Mouse (Mus musculus) thymus, postnatal 25 days (tissue): Measurements from ENCODE around the gene Homez.
A peak's percentile ranks its signal among the peaks of the same experiment; 100 is the strongest.

ENCODE experiments used
- DNase-seq: peaks from one replicate; pipeline ENCODE4 v3.0.0; 2022

The Homez gene

DNA sequence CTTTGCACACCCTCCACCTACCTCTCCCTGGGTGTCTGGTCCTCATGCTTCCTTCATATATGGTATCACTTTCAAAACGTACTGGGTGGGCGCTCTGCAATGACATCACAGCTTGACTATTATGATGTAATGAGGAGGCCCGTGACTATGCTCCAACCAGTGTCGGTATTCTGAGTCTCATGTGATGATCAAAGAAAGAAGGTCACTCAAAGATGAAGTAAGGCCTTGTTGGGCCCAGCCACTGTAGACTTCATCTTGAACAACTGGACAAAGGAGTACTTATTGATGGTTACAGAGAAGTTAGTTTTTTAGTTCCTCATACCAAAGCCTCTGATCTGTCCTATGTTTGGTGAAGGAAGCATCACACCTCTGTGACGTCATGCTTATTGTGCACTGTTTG, at the start of gene Homez:
Gene Homez (minus strand): TSS at position 101 of the 400 bp plus-strand sequence.
- no peak for DNase-seq

DNA sequence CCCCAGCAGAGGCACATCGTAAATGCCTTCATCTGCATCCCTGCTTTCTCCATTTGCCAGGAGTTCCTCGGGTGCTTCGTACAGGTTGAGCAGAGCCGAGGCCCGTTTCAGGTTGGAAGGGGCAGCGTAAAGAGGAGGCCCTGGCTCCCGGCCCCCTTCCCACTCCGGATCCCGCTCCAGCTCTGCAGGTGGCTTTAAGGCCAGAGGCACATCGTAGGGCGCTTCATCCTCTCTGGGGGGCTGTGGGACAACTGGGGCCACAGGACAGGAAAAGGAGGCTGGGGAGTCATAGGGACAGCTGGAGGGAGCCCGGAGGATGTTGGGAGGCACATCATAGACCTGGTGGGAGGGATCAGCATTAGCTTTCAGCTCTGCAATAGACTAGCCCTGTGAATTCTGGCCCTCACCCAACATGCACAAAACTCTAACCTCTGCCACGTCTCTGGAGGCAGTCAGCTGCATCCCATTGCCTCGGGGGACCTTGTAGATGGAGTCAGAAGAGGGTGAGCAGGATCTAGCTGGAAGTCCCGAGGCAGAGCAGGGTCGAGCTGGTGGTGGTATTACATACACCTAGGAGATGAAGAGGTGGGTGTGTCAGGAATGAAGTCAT, 49.4 kb upstream of the Homez start:
- DNase-seq: no peak

DNA sequence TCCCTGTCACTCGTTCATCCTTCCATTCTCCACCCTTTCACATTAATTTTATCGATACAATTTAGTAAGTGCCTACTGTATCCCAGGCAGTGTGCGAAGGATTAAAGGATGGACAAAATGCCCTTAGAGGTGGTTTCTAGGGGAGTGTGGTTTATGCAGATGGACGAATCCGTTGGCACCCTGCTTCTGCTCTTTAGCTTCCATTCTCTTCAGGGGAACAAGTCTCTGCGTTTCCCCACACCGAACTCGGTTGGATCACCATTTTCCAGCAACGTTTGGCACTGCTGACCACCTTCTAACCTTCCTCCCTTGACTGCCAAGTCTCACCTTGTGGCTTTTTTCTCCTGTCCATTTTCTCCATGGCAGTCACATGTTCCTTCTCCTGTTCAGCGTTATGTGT, 42.6 kb upstream of the Homez start:
- DNase-seq: no peak

DNA sequence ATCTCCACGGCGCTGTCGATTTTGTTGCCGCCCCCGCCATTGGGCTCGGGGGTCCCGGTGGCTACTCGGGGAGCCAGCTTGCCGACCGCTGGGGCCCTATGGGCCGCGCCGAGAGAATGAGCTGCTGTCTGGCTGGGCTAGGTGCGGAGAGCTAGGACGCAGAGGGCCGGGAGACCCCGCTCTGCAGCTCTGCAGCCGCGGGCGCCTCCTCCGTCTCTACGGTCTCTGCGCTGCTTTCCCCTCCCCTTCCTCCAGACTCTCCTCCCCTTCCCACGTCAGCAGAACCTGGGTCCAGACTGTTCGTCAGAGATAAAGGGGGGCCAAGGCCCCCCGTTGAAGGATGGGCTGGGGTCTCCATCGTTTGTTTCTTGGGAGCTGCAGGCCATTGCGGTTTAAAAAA, 42.1 kb upstream of the Homez start, which contains the start of gene Slc22a17:
Gene Slc22a17 (minus strand): TSS at position 247 of the 400 bp plus-strand sequence.
- peak; percentile 45 for DNase-seq

GRCm38 (mm10) chr14:54912109-54912850, 41.5 kb upstream of the Homez start:
- peak; percentile 14 for DNase-seq

DNA sequence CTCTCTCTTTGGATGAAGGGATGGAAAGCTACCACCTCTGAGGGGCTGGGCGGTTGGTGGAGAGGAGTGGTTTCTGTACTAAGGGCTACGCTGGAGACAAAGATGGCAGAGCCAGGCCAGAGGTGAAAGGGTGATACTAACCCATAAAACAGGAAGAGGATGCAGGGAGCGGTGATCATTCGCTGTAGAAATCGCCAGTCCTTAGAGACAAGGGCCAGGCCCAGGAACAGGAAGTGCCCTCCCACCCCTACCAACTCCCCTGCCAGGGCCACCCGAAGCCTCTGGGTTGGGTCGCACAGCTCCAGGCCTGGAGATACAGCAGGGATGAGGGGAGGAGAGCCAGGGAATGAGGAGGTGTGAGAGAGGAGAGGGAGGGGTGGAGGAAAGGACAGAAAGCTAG, 37.9 kb upstream of the Homez start:
- no peak for DNase-seq

GRCm38 (mm10) chr14:54903641-54904040, 32.9 kb upstream of the Homez start:
- no peak for DNase-seq

- DNase-seq: peak; percentile 61
These were observed 29.6 kb upstream of the Homez start for GRCm38 (mm10) chr14:54900383-54900782.

DNA sequence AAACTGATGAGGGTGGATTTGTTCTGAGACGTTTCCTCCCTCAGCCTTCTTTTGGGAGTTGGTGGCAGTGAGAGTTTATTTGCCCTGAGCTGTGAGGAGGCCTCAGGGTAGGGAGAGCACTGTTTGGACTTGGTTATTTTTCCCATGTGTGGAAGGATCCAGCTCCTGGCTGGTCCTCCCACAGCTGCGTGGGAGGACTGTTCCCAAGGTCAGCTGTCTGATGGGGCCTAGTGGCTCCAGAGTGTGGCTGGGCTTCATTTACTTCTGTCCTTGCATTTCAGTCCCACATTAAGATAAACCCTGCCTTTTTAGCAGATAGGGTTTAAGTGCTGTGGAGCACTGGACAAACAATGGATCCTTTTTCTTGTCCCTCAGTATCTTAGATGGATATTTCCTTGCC, 26.7 kb upstream of the Homez start:
- no peak for DNase-seq

GRCm38 (mm10) chr14:54894296-54895151, 23.8 kb upstream of the Homez start:
- peak; percentile 66 for DNase-seq

DNA sequence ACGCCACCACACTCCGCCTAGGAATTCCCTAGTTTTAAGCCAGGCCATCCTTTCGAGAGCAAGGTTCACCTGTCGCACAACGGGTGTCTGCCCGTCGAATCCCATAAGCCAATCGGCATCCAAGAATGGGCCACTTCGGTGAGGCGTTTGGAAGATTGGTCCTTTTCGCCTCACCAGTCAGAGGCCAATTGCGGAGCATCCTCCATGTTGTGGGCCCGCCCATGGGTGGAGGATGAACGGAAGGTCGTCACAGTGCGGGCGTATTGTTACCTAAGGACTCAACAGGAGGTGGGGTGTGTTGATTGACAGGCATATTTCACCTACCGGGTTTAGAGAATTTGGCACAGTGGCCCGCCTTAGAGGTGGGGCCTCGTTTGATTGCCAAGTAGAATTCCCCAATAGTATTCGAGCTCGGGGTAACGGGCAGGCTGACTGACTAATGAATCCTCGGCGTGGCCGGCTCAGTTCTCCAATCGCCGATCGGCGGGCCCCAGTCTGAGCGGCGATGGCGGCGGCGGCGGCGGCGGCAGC, 23.0 kb upstream of the Homez start:
- peak; percentile 97 for DNase-seq

- no peak for DNase-seq
These were observed 21.4 kb upstream of the Homez start, which contains the start of gene Pabpn1 for GRCm38 (mm10) chr14:54892200-54892599. Gene Pabpn1, plus strand, starts transcription at chr14:54892500.

- DNase-seq: no peak
These were observed 14.5 kb upstream of the Homez start for GRCm38 (mm10) chr14:54885309-54885708.

- no peak for DNase-seq
These were observed 13.4 kb upstream of the Homez start for GRCm38 (mm10) chr14:54884022-54884712.

DNA sequence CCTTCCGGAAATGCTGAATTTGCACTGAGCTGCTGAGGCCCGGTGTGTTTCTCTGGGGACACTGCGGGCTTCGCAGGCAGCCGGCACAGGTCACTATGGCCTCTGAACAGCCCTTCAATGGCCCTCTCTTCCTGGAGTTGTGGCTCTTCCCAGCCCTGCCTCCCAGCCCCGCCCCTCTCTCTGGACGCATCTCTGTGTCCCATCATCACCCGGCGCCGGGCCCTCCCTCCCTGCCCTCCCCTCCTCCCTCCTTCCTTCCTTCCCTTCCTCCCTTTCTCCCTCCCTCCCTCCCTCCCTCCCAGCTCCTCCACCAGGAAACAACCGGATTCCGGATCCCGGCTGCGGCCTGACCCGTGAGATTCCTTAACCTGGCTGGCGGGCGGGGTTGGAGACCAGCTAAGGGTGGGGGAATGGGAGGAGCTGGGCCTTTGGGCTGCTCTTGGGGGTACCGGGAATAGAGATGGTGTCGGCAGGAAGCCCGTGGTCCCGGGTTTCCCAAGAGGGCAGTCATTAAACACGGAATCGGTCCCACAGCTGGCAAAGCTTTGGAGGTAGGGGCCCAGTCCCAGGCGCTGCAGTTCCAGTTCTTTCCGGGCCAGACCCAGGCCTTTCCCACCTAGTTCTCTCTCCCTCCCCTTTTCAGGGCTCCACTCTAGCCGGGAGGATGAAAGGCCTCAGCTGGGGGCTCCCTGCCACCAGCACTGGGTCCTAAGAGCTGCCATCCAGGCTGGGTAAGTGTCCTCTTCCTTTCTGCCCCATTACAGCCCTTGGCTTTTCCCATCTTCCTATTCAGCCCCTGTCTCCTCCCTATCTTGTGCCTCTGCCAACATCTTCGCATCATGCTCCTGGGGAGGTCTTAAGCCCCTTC, 12.6 kb upstream of the Homez start, which contains the start of the genes Bcl2l2 and Gm20521:
Gene Bcl2l2 (plus strand): TSS at position 224 of the 868 bp plus-strand sequence.
Gene Gm20521 (plus strand): TSS at position 288 of the 868 bp plus-strand sequence.
- peak; percentile 18 for DNase-seq

- peak; percentile 68 for DNase-seq
These were observed 6.4 kb upstream of the Homez start, which contains the start of gene Ppp1r3e for GRCm38 (mm10) chr14:54877048-54877715. Gene Ppp1r3e, minus strand, starts transcription at chr14:54877550.

DNA sequence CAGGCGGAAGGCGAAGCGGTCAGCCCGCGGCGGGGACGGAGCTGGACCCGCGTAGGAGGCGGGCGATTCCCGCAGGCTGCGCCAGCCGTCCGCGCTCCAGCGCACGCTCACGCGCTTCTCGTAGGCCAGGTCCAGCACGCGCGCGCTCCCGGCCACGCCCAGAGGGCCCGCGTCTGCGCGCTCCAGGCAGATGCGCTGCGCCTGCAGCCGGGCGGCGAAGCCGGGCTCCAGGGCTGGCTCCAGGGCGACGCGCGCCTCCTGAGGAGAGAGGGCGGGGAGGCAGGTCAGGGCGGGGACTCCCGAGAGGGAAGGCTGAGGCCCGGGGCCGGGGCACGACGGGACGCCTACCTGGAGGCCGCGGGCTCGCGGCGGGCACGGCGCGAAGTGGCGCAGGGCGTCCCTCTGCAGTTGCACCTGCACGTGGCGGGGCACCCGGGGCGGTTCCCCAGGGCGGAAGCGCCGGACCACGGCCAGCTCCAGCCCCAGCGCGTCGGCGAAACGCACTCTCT, 5.8 kb upstream of the Homez start:
- DNase-seq: peak; percentile 83

GRCm38 (mm10) chr14:54875844-54876538, 5.2 kb upstream of the Homez start:
- no peak for DNase-seq

- DNase-seq: no peak
These were observed 3.4 kb upstream of the Homez start for GRCm38 (mm10) chr14:54874165-54874564.

GRCm38 (mm10) chr14:54868026-54868425, 2.7 kb downstream of the Homez start:
- no peak for DNase-seq
